Mouse (Mus musculus) regulatory T cell (primary cell): ENCODE data around the gene Phyhipl.

Source experiments
- in situ Hi-C: fragments of 300-600 bp; cut with MboI, MseI; formaldehyde crosslinking; loops from one replicate; pipeline ENCODE4 v1.15.1; 2025; ENCODE audit warnings: high pct_unique_total_duplicates

Phyhipl gene

DNA sequence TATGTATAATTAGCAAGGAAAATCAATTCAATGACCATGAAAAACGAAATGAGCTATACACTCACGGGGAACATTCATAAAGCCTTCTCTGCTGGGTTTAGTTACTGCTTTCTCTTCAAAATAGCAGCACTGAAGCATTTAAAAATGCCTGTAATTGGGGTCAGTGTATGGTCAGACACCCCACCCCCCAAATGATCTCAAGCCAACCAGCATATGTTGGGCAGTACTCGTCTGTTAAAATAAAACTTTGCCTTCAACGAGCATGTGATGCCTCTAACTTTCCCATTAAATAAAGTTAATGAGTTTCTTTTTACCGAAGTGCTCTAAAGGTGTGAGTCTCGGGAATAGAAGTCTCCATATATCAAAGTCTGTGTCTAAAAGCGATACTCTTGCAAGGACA, at the start of gene Phyhipl:
TSS of gene Phyhipl (minus strand) at position 138 of the 400 bp plus-strand sequence.
- in situ Hi-C loops = no loop called here

- in situ Hi-C loops = no loop called here
Observed at GRCm38 (mm10) chr10:70703211-70703610, 47.4 kb upstream of the Phyhipl start.

GRCm38 (mm10) chr10:70699581-70699980, 43.8 kb upstream of the Phyhipl start:
- in situ Hi-C loops = no loop called here

GRCm38 (mm10) chr10:70698014-70698413, 42.2 kb upstream of the Phyhipl start:
- in situ Hi-C loops = no loop called here

- in situ Hi-C loops = no loop called here
Observed at GRCm38 (mm10) chr10:70696748-70697585, 41.2 kb upstream of the Phyhipl start.

GRCm38 (mm10) chr10:70689346-70689745, 33.6 kb upstream of the Phyhipl start:
- in situ Hi-C loops = no loop called here

- in situ Hi-C loops = no loop called here
Observed at GRCm38 (mm10) chr10:70688881-70689280, 33.1 kb upstream of the Phyhipl start.

- in situ Hi-C loops = no loop called here
Observed at GRCm38 (mm10) chr10:70686941-70687703, 31.4 kb upstream of the Phyhipl start.

GRCm38 (mm10) chr10:70686505-70686904, 30.7 kb upstream of the Phyhipl start:
- in situ Hi-C loops = no loop called here

DNA sequence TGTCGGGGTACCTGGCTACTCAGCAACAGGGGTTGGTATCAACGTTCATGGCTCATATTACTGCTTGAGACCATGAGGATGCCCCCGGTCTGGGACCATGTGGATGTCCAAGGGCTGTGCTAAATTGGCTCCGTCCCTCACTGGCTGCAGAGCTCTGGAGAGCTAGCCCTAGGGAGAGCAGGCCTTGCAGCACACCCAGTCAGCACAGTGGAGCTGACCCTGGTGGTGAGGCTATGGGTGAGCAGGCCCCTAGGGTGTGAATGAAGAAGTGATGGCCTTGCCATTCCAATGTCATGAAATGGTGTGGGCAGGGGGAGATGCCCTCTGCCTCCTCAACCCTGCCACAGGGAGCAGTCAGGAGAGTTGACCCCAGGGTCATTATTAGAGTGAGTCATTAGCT, 27.7 kb upstream of the Phyhipl start:
- in situ Hi-C loops = no loop called here

DNA sequence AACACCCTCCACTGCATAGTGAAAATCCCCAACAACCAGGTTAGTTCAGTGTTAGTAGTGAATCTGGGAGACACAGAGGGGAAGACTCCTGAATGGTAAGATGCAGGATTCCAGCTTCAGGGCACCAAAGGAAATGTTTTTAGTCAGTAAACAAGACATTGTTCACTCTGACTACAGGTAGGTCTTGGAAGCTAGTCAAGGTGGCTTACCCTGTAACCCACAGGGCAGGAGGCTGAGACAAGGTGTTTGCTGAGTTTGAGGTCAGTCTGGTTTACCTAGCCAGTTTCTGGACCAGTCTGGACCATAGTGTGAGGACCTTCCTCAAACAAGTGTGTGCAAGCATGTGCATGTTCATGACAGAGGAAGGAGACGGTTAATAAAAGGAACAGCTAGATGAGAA, 22.2 kb upstream of the Phyhipl start:
- in situ Hi-C loops = no loop called here

- in situ Hi-C loops = no loop called here
Observed at GRCm38 (mm10) chr10:70656272-70656671, 507 bp upstream of the Phyhipl start.

- in situ Hi-C loops = no loop called here
Observed at GRCm38 (mm10) chr10:70654655-70655054, 1.1 kb downstream of the Phyhipl start.

DNA sequence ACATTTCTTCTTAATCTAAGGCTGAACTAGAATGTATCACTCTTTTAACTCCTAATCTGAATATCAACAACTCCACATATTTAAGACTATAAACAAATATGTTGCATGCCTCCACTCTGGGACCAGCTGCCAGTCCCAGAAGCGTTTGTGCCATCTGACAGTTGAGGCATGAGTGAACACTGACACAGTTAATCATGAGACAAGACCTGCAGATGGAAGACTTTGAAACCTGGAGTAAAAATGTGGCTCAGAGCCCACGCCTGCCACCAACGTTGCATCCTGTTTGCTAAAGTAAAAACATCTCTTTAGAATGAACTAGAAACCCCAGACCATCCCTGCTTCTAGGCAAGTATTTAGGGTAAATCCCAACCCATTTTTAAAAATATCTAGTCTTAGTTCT, 1.6 kb downstream of the Phyhipl start:
- in situ Hi-C loops = no loop called here

DNA sequence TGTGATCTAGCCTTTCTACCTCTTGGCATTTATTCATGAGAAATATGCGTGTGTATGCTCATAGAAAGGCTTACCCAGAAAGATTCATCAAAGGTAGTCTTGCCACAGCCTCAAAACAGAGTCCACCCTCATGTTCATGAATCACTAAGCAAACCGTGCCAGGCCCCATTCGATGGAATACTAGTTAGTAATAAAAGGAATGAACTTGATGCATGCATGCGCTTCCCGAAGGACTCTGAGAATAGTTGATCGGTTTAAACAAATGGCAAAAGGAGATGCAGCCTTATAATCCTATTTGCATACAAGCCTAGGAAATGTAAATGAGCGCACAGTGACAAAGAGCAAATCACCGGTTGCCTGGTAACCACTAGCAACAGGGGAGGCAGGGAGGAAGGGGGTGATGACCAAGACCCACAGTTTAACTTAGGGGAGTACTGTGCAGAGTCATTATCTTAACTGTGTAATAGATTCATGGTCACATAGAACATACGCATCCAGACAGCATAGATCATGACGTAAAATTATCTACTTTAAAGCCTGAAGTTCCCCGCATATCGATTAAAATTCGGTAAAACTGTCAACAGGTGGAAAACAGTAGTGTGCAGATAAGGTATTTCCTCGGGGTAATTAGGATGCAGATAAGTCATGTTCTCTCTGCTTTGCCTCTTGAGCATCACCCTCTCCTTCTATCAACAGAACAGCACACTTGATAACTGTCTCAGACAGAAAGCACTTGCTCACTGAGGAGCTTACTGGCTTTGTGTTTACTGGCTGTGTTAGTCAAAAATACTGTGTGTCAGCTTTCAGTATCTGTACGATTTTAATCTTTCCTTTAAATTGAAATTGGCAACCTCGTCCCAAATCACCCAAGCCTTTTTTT, 3.8 kb downstream of the Phyhipl start:
- in situ Hi-C loops = no loop called here

DNA sequence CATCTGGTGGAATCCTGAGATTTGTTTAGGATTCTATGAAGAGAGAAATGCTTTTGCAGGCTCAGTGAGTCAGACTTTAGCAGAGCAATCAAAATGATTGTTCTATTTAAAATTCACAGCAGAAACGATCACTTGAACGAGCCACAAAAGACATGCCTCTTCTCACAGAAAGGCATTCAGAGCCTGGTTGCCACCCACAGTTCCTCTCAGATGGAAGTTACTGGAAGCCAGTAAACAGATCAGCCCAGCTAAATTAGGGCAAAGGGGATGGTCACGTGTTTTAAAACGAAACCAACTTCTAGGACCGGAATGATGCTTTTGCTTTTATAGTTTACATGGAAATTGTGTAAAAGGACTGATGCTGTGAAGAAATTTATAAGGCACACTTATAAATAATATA, 6.9 kb downstream of the Phyhipl start:
- in situ Hi-C loops = no loop called here

DNA sequence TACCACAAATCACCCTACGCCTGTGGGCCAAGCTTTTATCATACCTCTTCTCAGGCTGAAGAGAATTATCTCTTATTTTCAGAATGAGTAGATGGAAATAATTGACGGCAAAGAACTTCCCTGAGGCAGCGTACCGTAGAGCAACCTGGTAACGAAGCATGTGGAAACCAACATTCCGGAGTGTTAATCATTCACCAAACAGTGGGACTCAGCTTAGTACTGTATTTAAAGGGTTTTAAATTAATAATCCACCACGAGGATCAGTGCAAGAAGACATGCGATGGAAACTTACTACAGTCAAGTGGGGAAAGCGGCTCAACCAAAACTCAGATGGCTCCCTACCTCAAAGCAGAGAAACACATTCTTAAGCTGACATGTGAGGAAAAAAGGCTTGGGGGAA, 12.6 kb downstream of the Phyhipl start:
- in situ Hi-C loops = no loop called here

GRCm38 (mm10) chr10:70640896-70641596, 14.7 kb downstream of the Phyhipl start:
- in situ Hi-C loops = no loop called here

DNA sequence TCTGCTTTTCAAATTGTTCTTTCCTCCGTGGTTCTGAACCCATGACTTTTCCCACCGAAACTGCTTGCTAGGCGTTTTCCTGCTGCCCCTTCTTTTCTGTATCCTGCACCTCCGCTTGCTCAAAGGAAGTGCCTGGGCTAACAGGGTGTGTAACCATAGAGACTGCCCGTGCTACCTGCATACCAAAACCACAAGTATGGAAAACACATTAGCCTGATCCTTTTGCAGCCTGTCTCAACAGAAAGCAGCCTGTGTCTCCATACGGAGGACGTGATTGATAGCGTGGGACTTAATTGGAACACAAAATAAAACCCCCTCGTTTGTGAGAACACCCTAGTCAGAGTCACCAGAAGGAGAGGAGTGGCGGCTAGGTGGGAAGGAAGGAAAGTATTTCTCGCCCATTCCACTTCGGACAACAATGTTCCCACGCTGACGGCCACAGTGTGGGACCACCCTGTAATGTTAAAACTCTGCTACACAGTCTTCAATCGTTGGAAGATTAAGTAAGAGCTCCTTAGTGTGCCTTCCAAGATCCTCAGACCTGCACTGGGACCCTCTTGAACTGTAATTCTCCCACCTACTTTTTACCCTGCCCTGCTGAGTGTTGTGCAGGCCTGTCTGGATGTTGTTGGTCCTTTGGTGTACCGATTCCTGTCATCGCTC, 15.6 kb downstream of the Phyhipl start:
- in situ Hi-C loops = no loop called here

DNA sequence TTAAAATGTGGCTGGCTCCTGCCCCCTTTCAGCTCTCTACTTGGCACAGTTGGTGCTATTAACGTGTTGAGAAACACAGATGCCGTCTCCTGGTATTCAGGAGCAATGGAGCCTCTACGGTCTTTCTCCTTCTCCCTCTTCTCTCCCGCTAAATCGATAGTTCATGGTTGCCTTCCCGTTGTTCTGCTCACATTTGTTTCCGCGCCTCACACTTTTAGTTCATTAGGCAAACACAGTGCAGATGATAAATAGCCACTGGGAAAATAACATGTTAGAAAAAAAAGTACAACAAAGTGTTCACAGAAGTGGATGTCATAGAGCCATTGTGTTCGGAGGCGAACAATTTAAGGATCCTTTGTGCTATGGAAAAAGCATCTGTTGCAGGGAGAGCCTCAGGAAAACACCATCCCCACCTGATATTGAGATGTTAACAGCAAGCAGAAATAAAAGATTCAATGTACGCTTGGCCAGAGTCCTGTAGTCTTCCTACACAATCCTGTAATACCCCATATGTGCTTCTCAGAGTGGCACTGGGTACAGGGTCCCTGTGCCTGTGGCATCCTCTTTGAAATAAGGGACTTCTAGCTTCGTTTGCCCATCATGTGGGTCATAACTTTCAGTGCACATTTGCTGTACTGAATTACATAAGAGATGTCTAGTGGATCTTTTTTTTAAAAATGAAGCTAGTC, 18.0 kb downstream of the Phyhipl start:
- in situ Hi-C loops = no loop called here
